Mouse (Mus musculus): ENCODE data around the gene Slc41a1. TPM values are rescaled to one million over a fixed set of nuclear protein-coding genes. Genes with fewer than 3 reads are reported as not detected.

Slc41a1 gene
- polyA plus RNA-seq (2014; fragmentation: Illumina TruSeq; extraction: RNeasy Lipid Tissue Mini Kit (QIAGEN cat#74804); ENCODE audit: low read depth, low replicate concordance), result 5.9 TPM

DNA sequence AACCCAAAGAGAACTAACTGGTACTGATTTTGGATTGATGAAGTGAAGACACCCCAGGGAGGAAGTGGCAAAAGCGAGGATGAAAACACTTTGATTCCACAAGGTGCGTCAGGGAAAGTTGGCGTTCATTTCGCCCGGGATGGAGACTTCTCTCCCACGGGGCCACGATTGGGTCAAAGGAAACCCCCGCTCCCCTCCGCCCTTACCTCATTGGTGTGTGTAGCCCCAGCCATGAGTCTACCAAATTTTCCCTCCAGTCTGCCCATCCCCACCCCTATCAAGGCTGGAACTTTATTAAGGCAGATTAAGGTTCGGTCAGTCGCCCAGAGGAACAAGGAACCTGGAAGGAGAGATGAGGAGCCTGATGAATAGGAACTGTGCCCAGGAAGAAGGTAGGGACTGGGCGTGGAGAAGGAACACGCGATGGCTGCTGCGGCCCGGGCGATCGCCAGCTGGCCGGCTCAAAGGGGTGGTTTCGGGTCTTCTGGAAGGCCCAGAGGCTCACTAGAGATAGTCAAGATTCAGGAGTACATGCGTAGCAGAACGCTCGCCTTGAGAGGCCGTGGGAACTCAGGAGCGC is at the start of gene Slc41a1:
Gene Slc41a1 (plus strand): TSS at position 287 of the 580 bp plus-strand sequence.

DNA sequence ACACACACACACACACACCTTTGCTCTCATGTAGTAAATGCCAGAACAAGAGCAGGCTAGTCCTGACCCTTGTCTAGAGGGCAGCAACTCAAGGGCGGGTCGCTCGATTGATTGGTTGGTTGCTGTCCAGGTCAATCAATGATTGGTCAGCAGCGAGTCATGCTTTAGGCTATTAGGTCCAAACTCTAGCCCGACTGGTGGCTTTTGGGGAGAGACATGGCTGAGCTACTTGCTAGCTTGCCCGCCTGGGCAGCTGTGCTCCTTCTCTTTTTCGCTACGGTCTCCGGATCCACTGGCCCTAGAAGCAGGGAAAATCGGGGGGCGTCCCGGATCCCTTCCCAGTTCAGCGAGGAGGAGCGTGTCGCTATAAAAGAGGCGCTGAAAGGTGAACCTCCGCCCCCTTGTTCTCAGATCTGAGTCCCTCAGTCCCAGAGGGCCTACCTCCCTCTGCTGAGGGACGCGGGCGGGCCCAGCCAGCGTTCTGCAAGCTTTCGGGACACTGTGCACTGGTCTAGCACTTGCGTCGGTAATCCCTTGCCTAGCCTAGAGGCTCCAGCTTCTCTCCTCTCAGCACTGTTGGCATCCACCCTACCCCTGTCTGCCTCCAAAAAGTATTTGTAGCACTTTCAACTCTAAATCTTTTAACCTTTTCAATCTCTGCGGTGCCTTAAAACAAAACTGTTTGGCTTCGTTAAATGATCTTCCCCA is 29.9 kb upstream of the Slc41a1 start, which contains the start of gene Pm20d1:
Gene Pm20d1 (plus strand): TSS at position 180 of the 708 bp plus-strand sequence.

DNA sequence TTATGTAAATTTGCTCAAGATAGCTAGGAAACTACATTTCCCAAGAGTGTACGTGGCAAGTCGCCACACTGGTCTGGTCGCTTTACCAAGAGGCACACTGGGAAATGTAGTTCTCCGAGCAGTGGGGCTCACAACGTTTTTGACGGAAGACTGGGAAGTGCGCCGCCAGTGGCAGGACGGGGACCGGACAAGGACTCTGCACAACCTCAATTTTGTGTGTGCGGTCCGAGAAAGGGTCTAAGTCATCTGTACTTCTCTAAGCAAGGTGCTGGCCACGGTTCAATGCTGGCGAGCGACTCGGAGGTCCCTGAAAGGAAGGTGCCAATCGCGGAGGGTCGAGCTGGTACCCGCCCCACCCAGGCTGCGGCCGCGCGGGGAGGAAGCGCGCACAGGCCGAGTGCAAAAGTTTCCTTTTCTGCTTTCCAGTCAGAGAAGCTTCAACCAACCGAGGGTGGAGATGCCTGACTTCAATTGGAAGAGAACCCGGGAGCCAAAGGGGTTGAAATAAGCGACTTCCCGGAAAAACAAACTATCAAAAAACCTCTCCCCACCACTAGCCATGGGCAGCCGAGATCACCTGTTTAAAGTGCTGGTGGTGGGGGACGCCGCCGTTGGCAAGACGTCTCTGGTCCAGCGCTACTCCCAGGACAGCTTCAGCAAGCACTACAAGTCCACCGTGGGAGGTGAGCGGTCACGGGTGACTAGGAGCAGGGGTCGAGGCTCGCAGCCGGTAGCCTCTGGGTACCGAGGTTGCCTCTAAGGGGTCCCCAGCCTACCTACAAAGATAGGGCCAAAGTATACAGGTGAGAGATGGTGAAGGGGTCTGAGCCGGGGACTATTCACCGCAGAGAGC is 40.0 kb downstream of the Slc41a1 start, which contains the start of gene Rab29:
Gene Rab29 (plus strand): TSS at position 132 of the 853 bp plus-strand sequence.

Other genes starting within 250 kb of the Slc41a1 start
- not detected for gene Avpr1b, start 228.3 kb upstream of the Slc41a1 start, polyA plus RNA-seq (2014; fragmentation: Illumina TruSeq; extraction: RNeasy Lipid Tissue Mini Kit (QIAGEN cat#74804); ENCODE audit: low read depth, low replicate concordance)
- 0.18 TPM for gene Ctse, start 189.2 kb upstream of the Slc41a1 start, polyA plus RNA-seq (2014; fragmentation: Illumina TruSeq; extraction: RNeasy Lipid Tissue Mini Kit (QIAGEN cat#74804); ENCODE audit: low read depth, low replicate concordance)
- 1.2 TPM for gene Rab7b, start 138.8 kb upstream of the Slc41a1 start, polyA plus RNA-seq (2014; fragmentation: Illumina TruSeq; extraction: RNeasy Lipid Tissue Mini Kit (QIAGEN cat#74804); ENCODE audit: low read depth, low replicate concordance)
- gene Slc26a9, start 83.5 kb upstream of the Slc41a1 start, polyA plus RNA-seq (2014; fragmentation: Illumina TruSeq; extraction: RNeasy Lipid Tissue Mini Kit (QIAGEN cat#74804); ENCODE audit: low read depth, low replicate concordance), result 0.14 TPM
- 1.1 TPM for gene Pm20d1, start 30.1 kb upstream of the Slc41a1 start, polyA plus RNA-seq (2014; fragmentation: Illumina TruSeq; extraction: RNeasy Lipid Tissue Mini Kit (QIAGEN cat#74804); ENCODE audit: low read depth, low replicate concordance)
- gene Rab29, start 39.7 kb downstream of the Slc41a1 start, polyA plus RNA-seq (2014; fragmentation: Illumina TruSeq; extraction: RNeasy Lipid Tissue Mini Kit (QIAGEN cat#74804); ENCODE audit: low read depth, low replicate concordance), result 0.80 TPM
- gene Nucks1, start 83.0 kb downstream of the Slc41a1 start, polyA plus RNA-seq (2014; fragmentation: Illumina TruSeq; extraction: RNeasy Lipid Tissue Mini Kit (QIAGEN cat#74804); ENCODE audit: low read depth, low replicate concordance), result 28.9 TPM
- 1.4 TPM for gene Slc45a3, start 135.5 kb downstream of the Slc41a1 start, polyA plus RNA-seq (2014; fragmentation: Illumina TruSeq; extraction: RNeasy Lipid Tissue Mini Kit (QIAGEN cat#74804); ENCODE audit: low read depth, low replicate concordance)
- 4.8 TPM for gene Elk4, start 180.1 kb downstream of the Slc41a1 start, polyA plus RNA-seq (2014; fragmentation: Illumina TruSeq; extraction: RNeasy Lipid Tissue Mini Kit (QIAGEN cat#74804); ENCODE audit: low read depth, low replicate concordance)
- 0.22 TPM for gene Mfsd4a, start 240.6 kb downstream of the Slc41a1 start, polyA plus RNA-seq (2014; fragmentation: Illumina TruSeq; extraction: RNeasy Lipid Tissue Mini Kit (QIAGEN cat#74804); ENCODE audit: low read depth, low replicate concordance)